Mouse (Mus musculus) spleen, postnatal 10 days (tissue): ENCODE measurements around the gene Cylc1.

ENCODE experiments used
- DNase-seq, 2 experiments: peaks; one replicate each; pipeline ENCODE4 v3.0.0; 2021 to 2022; ENCODE audit warnings: low spot score in 2 of 2

Cylc1 gene

GRCm38 (mm10) chrX:111110118-111110517 is at the start of gene Cylc1:
Gene Cylc1 (plus strand): TSS chrX:111110418.
- no peak for DNase-seq

- no peak for DNase-seq
Observed at GRCm38 (mm10) chrX:111078680-111079079, 31.5 kb upstream of the Cylc1 start.

- no peak for DNase-seq
Observed at GRCm38 (mm10) chrX:111168040-111168439, 57.8 kb downstream of the Cylc1 start, which contains the start of gene Gm10112. Gene Gm10112 (plus strand): TSS chrX:111168340.
